Mouse (Mus musculus): ENCODE measurements around the gene Ahdc1.

GRCm38 (mm10) chr4:133042651-133043635 is 31.9 kb downstream of the Ahdc1 start:
- TF ChIP-seq ZKSCAN1 (IDR thresholded peaks at IDR 0.05; ENCODE audit: low read depth, low read length) (no peak), CTCF (IDR thresholded peaks at IDR 0.05 in 2 of 3, conservative IDR thresholded peaks at IDR 0.05 in 1 of 3; ENCODE audit: control insufficient read depth in 1 of 3, insufficient read depth in 1 of 3, low read depth in 2 of 3, low read length in 3 of 3, poor library complexity in 1 of 3, severe bottlenecking in 1 of 3) (no peak), MYB (IDR thresholded peaks at IDR 0.05; ENCODE audit: low read depth, low read length) (no peak), TAL1 (IDR thresholded peaks at IDR 0.05; ENCODE audit: low read length) (no peak), ELF1 (IDR thresholded peaks at IDR 0.05; ENCODE audit: low read depth, low read length) (no peak), ZMIZ1 (IDR thresholded peaks at IDR 0.05; ENCODE audit: low read depth, low read length) (no peak)

All from MEL (cell line).